Mouse (Mus musculus) layer of hippocampus, adult 9-10 months (tissue): ENCODE results near the gene Myo1d.

Source experiments
- DNase-seq: peaks from one replicate; pipeline ENCODE4 v3.0.0; 2022; ENCODE audit warnings: low spot score

Myo1d gene

GRCm38 (mm10) chr11:80539056-80539455 is 240.8 kb downstream of the Myo1d start:
- DNase-seq: no peak

- DNase-seq: no peak
Observed at GRCm38 (mm10) chr11:80532966-80533365, 246.9 kb downstream of the Myo1d start.

- no peak for DNase-seq
Observed at GRCm38 (mm10) chr11:80529149-80529548, 250.7 kb downstream of the Myo1d start.

- no peak for DNase-seq
Observed at GRCm38 (mm10) chr11:80527697-80528096, 252.1 kb downstream of the Myo1d start.

- no peak for DNase-seq
Observed at GRCm38 (mm10) chr11:80524213-80524612, 255.6 kb downstream of the Myo1d start.

GRCm38 (mm10) chr11:80523410-80523809 is 256.4 kb downstream of the Myo1d start:
- no peak for DNase-seq

GRCm38 (mm10) chr11:80522852-80523251 is 257.0 kb downstream of the Myo1d start:
- no peak for DNase-seq

GRCm38 (mm10) chr11:80521148-80521547 is 258.7 kb downstream of the Myo1d start:
- DNase-seq: no peak

- DNase-seq: peak; percentile 58
Observed at GRCm38 (mm10) chr11:80518421-80519367, 261.1 kb downstream of the Myo1d start.

- no peak for DNase-seq
Observed at GRCm38 (mm10) chr11:80515895-80516294, 263.9 kb downstream of the Myo1d start.

GRCm38 (mm10) chr11:80515346-80515745 is 264.5 kb downstream of the Myo1d start:
- DNase-seq: no peak

GRCm38 (mm10) chr11:80513796-80514195 is 266.0 kb downstream of the Myo1d start:
- DNase-seq: no peak

- DNase-seq: no peak
Observed at GRCm38 (mm10) chr11:80512313-80513056, 267.3 kb downstream of the Myo1d start.

- no peak for DNase-seq
Observed at GRCm38 (mm10) chr11:80510124-80510523, 269.7 kb downstream of the Myo1d start.

GRCm38 (mm10) chr11:80509176-80509506 is 270.7 kb downstream of the Myo1d start:
- no peak for DNase-seq

- DNase-seq: no peak
Observed at GRCm38 (mm10) chr11:80508361-80509175, 271.3 kb downstream of the Myo1d start.

- no peak for DNase-seq
Observed at GRCm38 (mm10) chr11:80507791-80508190, 272.0 kb downstream of the Myo1d start.

- DNase-seq: no peak
Observed at GRCm38 (mm10) chr11:80506483-80506882, 273.3 kb downstream of the Myo1d start.

GRCm38 (mm10) chr11:80505581-80505980 is 274.2 kb downstream of the Myo1d start:
- DNase-seq: no peak

GRCm38 (mm10) chr11:80504519-80505385 is 275.1 kb downstream of the Myo1d start:
- no peak for DNase-seq

- DNase-seq: peak; percentile 94
Observed at GRCm38 (mm10) chr11:80503726-80504452, 275.9 kb downstream of the Myo1d start.
